ENCODE assay signal across 14 mouse cellular contexts in the genomic region with DNA sequence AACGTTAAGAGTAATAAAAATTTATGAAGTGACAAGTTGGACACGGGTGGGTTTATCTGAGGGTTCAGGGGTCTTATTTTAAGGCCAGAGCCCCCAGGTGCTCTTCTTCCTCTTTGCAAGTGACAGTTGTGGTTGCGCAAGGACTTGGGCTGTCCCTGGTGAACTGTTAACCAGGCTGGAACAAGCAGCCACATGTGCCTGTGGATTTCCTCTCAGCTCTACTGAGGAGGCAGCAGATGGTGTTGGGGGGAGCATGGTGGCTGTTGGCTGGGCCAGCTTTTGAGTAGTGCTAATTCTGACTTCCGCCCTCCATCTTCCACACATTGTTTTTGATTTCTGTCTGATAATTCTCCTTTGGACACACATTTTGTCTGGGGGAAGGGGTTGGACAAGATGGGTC.
DNase-seq lines count a peak whose midpoint lies in the region; ATAC-seq and TF ChIP-seq lines count a peak whose summit lies in the region.
"Had no signal": no experiment of that assay in that cellular context is flagged by ENCODE, and none has a peak within 500 bp of the region (broad histone marks: within the 10 kb centered on the region; RNA-seq: fewer than 3 reads in every experiment).

No protein-coding gene starts in this region.

- peak; percentile 61; the same call in 1 of the 2 replicates for ATAC-seq in frontal cortex, adult (ENCODE audit: low TSS enrichment)
- peak; percentile 45; the same call in 1 of the 2 replicates for ATAC-seq in liver, embryonic 16.5 days (ENCODE audit: low read depth)
- ATAC-seq in hindbrain, postnatal 0 days, result no peak
- ATAC-seq: intestine, embryonic 16.5 days; lung, postnatal 0 days; midbrain, embryonic 15.5 days had no signal

- no peak overlapping the region for H3K9ac ChIP-seq in CH12.LX (ENCODE audit: insufficient read depth, low read depth)
- no peak overlapping the region for H3K9ac ChIP-seq in liver, embryonic 16.5 days (ENCODE audit: low read depth, low read length)
- no peak overlapping the region for H3K9ac ChIP-seq in hindbrain, postnatal 0 days (replicated peaks; ENCODE audit: low read length)
- H3K9ac ChIP-seq: midbrain, embryonic 15.5 days had no signal

- H3K36me3 ChIP-seq in CH12.LX (replicated peaks in 1 of 2; ENCODE audit: control insufficient read depth in 1 of 2, insufficient read depth in 1 of 2, low read length in 1 of 2), result no peaks in the 10 kb centered on the region
- no peaks in the 10 kb centered on the region for H3K36me3 ChIP-seq in liver, embryonic 16.5 days (ENCODE audit: control insufficient read depth, insufficient read depth)
- no peaks in the 10 kb centered on the region for H3K36me3 ChIP-seq in thymus, adult 2 months (ENCODE audit: control insufficient read depth, insufficient read depth, low read length)
- no peaks in the 10 kb centered on the region for H3K36me3 ChIP-seq in hindbrain, postnatal 0 days (ENCODE audit: insufficient read depth, low read length)
- H3K36me3 ChIP-seq: midbrain, embryonic 15.5 days had no signal

- no peak overlapping the region for H3K4me2 ChIP-seq in CH12.LX (ENCODE audit: insufficient read depth, low read depth, poor library complexity, severe bottlenecking)
- no peak overlapping the region for H3K4me2 ChIP-seq in liver, embryonic 16.5 days (ENCODE audit: low read depth, low read length)
- no peak overlapping the region for H3K4me2 ChIP-seq in hindbrain, postnatal 0 days (ENCODE audit: low read depth, low read length)
- H3K4me2 ChIP-seq: midbrain, embryonic 15.5 days had no signal

- no peaks in the 10 kb centered on the region for H3K79me2 ChIP-seq in CH12.LX (replicated peaks; ENCODE audit: control insufficient read depth, extremely low read depth, insufficient read depth, poor library complexity, severe bottlenecking)

- H3K4me1 ChIP-seq in CH12.LX (ENCODE audit: control insufficient read depth in 1 of 2, insufficient read depth in 2 of 2), result peaks cover 0 to 9% of the 10 kb centered on the region in 2 experiments; a peak in 2 of 4 replicates
- no peaks in the 10 kb centered on the region for H3K4me1 ChIP-seq in liver, embryonic 16.5 days (ENCODE audit: control insufficient read depth, low read depth, low read length)
- peaks cover 27% of the 10 kb centered on the region for H3K4me1 ChIP-seq in thymus, adult 2 months (replicated peaks; ENCODE audit: control insufficient read depth, insufficient read depth, low read length)
- H3K4me1 ChIP-seq in hindbrain, postnatal 0 days (ENCODE audit: insufficient read depth, low read length), result no peaks in the 10 kb centered on the region
- H3K4me1 ChIP-seq: midbrain, embryonic 15.5 days had no signal

- 32% methylated on average over 4 of the region's 4 CpGs for WGBS in liver, embryonic 16.5 days (ENCODE audit: insufficient replicate concordance)
- 8% methylated on average over 4 of the region's 4 CpGs for WGBS in thymus, adult 2 months
- WGBS in hindbrain, postnatal 0 days, result 87% methylated on average over 4 of the region's 4 CpGs

- no peak for TF ChIP-seq CTCF in CH12.LX (conservative IDR thresholded peaks at IDR 0.05 in 1 of 2, IDR thresholded peaks at IDR 0.05 in 1 of 2; ENCODE audit: low read depth in 2 of 2, low read length in 2 of 2)
- TF ChIP-seq CTCF in thymus, adult 2 months (IDR thresholded peaks at IDR 0.05; ENCODE audit: borderline replicate concordance, control insufficient read depth, extremely low read depth, insufficient read depth, low read length, poor library complexity), result no peak
- no peak for TF ChIP-seq CTCF in hindbrain, postnatal 0 days (IDR thresholded peaks at IDR 0.05; ENCODE audit: low read depth)

- no peak overlapping the region for H3K4me3 ChIP-seq in CH12.LX (replicated peaks in 1 of 3; ENCODE audit: low read depth in 2 of 3, low read length in 2 of 3, poor library complexity in 1 of 3)
- no peak overlapping the region for H3K4me3 ChIP-seq in liver, embryonic 16.5 days (ENCODE audit: low read depth, low read length)
- H3K4me3 ChIP-seq in thymus, adult 2 months (ENCODE audit: control insufficient read depth, insufficient read depth, low read length), result no peak overlapping the region
- no peak overlapping the region for H3K4me3 ChIP-seq in hindbrain, postnatal 0 days (ENCODE audit: low read length)
- H3K4me3 ChIP-seq: midbrain, embryonic 15.5 days had no signal

- H3K9me3 ChIP-seq in CH12.LX (replicated peaks; ENCODE audit: low read length), result no peaks in the 10 kb centered on the region
- H3K9me3 ChIP-seq in liver, embryonic 16.5 days (replicated peaks; ENCODE audit: control insufficient read depth, low read length), result no peaks in the 10 kb centered on the region
- H3K9me3 ChIP-seq in hindbrain, postnatal 0 days (ENCODE audit: low read length), result no peaks in the 10 kb centered on the region
- H3K9me3 ChIP-seq: midbrain, embryonic 15.5 days had no signal

- dilution Hi-C loops in CH12.LX (cut with MboI; ENCODE audit: extremely low pct_ligation_motif_present, extremely low pct_unique_long_range_greater_than_20kb, low sequenced_read_pairs), result no loop called here

- TF ChIP-seq EP300 in CH12.LX (IDR thresholded peaks at IDR 0.05; ENCODE audit: low read length), result no peak

- no peaks in the 10 kb centered on the region for H3K27me3 ChIP-seq in CH12.LX (replicated peaks)
- no peaks in the 10 kb centered on the region for H3K27me3 ChIP-seq in liver, embryonic 16.5 days (ENCODE audit: control insufficient read depth, insufficient read depth, low read depth, low read length)
- no peaks in the 10 kb centered on the region for H3K27me3 ChIP-seq in thymus, adult 2 months (ENCODE audit: control insufficient read depth, insufficient read depth, low read length)
- no peaks in the 10 kb centered on the region for H3K27me3 ChIP-seq in hindbrain, postnatal 0 days (ENCODE audit: insufficient read depth, low read length)
- H3K27me3 ChIP-seq: midbrain, embryonic 15.5 days had no signal

- no peak for DNase-seq in frontal cortex, postnatal 25 days (ENCODE audit: low spot score in 2 of 2)
- peak; percentile 8 for DNase-seq in CH12.LX (ENCODE audit: extremely low read depth)
- DNase-seq in thymus, adult 2 months, result peak; percentile 75
- no peak for DNase-seq in hindbrain, postnatal 0 days (ENCODE audit: low spot score)
- DNase-seq in embryo, embryonic 10.5 days (ENCODE audit: low spot score), result no peak
- no peak for DNase-seq in gastrocnemius, postnatal 4 days (ENCODE audit: low spot score in 2 of 2)
- DNase-seq: cerebellum, postnatal 14 days; heart, postnatal 36 days; kidney, postnatal 4 days had no signal

- no peak for TF ChIP-seq POLR2A in CH12.LX (IDR thresholded peaks at IDR 0.05; ENCODE audit: low read depth, low read length)
- no peak for TF ChIP-seq POLR2A in thymus, adult 2 months (IDR thresholded peaks at IDR 0.05; ENCODE audit: control insufficient read depth, extremely low read depth, insufficient read depth, low read length, poor library complexity)

- no peak for TF ChIP-seq RAD21 in CH12.LX (IDR thresholded peaks at IDR 0.05; ENCODE audit: low read depth, low read length)

- no peak overlapping the region for H3K27ac ChIP-seq in CH12.LX (ENCODE audit: insufficient read depth, low read depth)
- H3K27ac ChIP-seq in liver, embryonic 16.5 days (ENCODE audit: low read length), result no peak overlapping the region; the same call in 1 of the 2 replicates
- H3K27ac ChIP-seq in thymus, adult 2 months (ENCODE audit: control insufficient read depth, insufficient read depth, low read length), result peak overlapping the region; percentile 11
- H3K27ac ChIP-seq in hindbrain, postnatal 0 days, result no peak overlapping the region
- H3K27ac ChIP-seq: midbrain, embryonic 15.5 days had no signal

- in situ Hi-C loops in CH12.LX (cut with MboI; ENCODE audit: low pct_ligation_motif_present, low pct_unique_long_range_greater_than_20kb, low sequenced_read_pairs), result no loop called here

TF ChIP-seq in CH12.LX, 34 proteins besides CTCF, POLR2A, EP300 and RAD21:
- TF ChIP-seq ZKSCAN1 (IDR thresholded peaks at IDR 0.05; ENCODE audit: borderline replicate concordance, low read depth, low read length), result no peak

Comparison
In these comparisons a context has a peak if more than half of its experiments do, and no peak if none do; other contexts are left out.
1. DNase-seq: peak in CH12.LX (single experiment) and thymus, adult 2 months (single experiment); none in frontal cortex, postnatal 25 days (0 of 2), hindbrain, postnatal 0 days (single experiment), embryo, embryonic 10.5 days (single experiment) and gastrocnemius, postnatal 4 days (0 of 2).